In the genomic region with DNA sequence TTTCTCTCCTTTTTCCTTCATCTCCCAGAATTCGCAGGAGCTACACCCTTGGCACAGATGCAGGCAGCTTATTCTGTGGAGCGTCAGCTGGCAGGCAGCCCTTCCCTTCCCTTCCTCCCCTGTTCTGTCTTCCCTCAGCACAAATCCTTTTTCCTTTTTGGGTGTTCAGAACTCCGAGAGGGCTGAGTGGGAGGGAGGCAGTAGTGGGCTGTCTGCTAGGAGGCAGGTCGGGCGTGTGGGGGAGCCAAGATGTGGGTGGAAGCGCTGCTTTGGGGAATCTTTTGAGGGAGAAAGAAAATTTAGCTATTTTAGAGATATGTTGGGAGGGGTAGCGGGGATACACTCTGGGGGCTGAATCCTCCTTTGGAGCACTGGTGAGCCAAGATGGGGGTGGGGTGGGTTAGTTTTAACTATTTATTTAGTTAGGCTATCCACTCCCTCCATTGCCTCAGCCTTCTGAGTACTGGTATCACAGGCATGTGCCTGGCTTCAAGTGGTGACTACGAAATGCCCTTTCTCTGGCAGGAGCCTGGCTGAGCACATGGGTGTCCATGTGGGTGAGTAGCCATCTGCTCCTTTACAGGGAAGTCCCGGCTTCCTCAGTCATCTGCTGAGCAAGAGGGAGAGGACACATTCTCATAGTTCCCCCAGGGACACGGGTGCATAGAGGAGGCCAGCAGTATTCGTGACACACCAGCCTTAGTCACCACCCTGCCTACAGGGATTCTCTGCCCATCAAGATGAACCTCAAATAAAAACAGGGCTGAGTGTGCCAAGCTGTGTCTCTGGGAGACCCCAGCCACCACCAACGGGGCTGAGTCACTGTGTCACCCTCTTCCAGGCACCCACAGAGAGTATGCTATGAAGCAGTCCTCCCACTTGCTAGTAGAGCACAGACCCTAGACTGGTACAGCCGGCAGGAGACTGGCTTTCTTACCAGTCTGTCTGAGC, we compare ENCODE assay signal across 8 mouse cellular contexts. TPM values are rescaled to one million over a fixed set of nuclear protein-coding genes. Genes with fewer than 3 reads are reported as not detected.
DNase-seq lines count a peak whose midpoint lies in the region; ATAC-seq and TF ChIP-seq lines count a peak whose summit lies in the region.

No protein-coding gene starts in this region.

- H3K4me3 ChIP-seq in gastrocnemius, adult 2 months: peak overlapping the region; percentile 25
- H3K4me3 ChIP-seq in hindbrain, embryonic 16.5 days (ENCODE audit: low read length): no peak overlapping the region

- 0 out of 2 replicates have a peak, but pooled peaks have one; percentile 58 for ATAC-seq in hindbrain, embryonic 16.5 days

- H3K27me3 ChIP-seq in hindbrain, embryonic 16.5 days (replicated peaks; ENCODE audit: control insufficient read depth, insufficient read depth, low read length): no peaks in the 10 kb centered on the region

- TF ChIP-seq CTCF in gastrocnemius, adult 2 months (IDR thresholded peaks at IDR 0.05): no peak

- 53% methylated on average over 13 of the region's 13 CpGs for whole genome bisulfite sequencing in hindbrain, embryonic 16.5 days

- intact Hi-C loops in gastrocnemius, adult 2 months (cut with DNase I): no loop called here
- intact Hi-C loops in left cerebral cortex, postnatal 14 days (cut with DNase I): loop anchor here (1.0 kb wide), 1 partner anchor 14 kb away; no protein-coding TSS in a partner anchor

- H3K27ac ChIP-seq in gastrocnemius, adult 2 months: peak overlapping the region; percentile 77
- peak overlapping the region; percentile 26; the same call in 1 of the 2 replicates for H3K27ac ChIP-seq in hindbrain, embryonic 16.5 days (ENCODE audit: low read depth, low read length)

- H3K4me2 ChIP-seq in hindbrain, embryonic 16.5 days (ENCODE audit: low read length): peak overlapping the region; percentile 13; the same call in 1 of the 2 replicates

- peak; percentile 82 for DNase-seq in adrenal gland, adult (ENCODE audit: inconsistent age in 2 of 2, low spot score in 1 of 2)
- DNase-seq in adrenal gland, postnatal 4 days (ENCODE audit: low spot score in 2 of 2): no peak
- DNase-seq in adrenal gland, postnatal 25 days: peak; percentile 61
- DNase-seq in gastrocnemius, adult 2 months: peak; percentile 80
- peak; percentile 91 to 95 for DNase-seq in left cerebral cortex, postnatal 14 days (ENCODE audit: low spot score in 2 of 2)
- peak; percentile 93 to 96 for DNase-seq in right cerebral cortex, postnatal 10 days (ENCODE audit: low spot score in 2 of 2)
- DNase-seq in thymus, adult 18-20 months: no peak

- no peak overlapping the region for H3K9ac ChIP-seq in hindbrain, embryonic 16.5 days (ENCODE audit: low read depth, low read length)

- no peaks in the 10 kb centered on the region for H3K36me3 ChIP-seq in hindbrain, embryonic 16.5 days (ENCODE audit: control insufficient read depth, insufficient read depth, low read length)

- peaks cover 3% of the 10 kb centered on the region for H3K4me1 ChIP-seq in hindbrain, embryonic 16.5 days (ENCODE audit: control insufficient read depth, insufficient read depth, low read depth, low read length)

- H3K9me3 ChIP-seq in hindbrain, embryonic 16.5 days (ENCODE audit: control insufficient read depth, low read length): no peaks in the 10 kb centered on the region

RNA-seq across cellular contexts. Expression of a gene that starts 22.3 kb away (rescaled TPM):
- 10 to 100 TPM in 1 of 2 experiments, 1 to 10 TPM in 1; 9.9 to 10.4 TPM for total RNA-seq in adrenal gland, postnatal 4 days (2021)
- 5.9 and 8.9 TPM in 2 replicates for total RNA-seq in adrenal gland, postnatal 25 days (2021)
- total RNA-seq in gastrocnemius, adult 2 months (2021): 10 to 100 TPM in 1 of 2 experiments, 1 to 10 TPM in 1; 6.7 to 13.1 TPM
- 7.6 and 7.7 TPM in 2 replicates for polyA plus RNA-seq in hindbrain, embryonic 16.5 days (2015; fragmentation: Nextera tagmentation; extraction: Ambion mirVana)
- total RNA-seq in left cerebral cortex, postnatal 14 days (2021): 10 to 100 TPM; 23.2 to 39.8 TPM

RNA-seq across cellular contexts. Expression of a gene that starts 45.1 kb away (rescaled TPM):
- 10 to 100 TPM; 29.1 to 32.7 TPM for total RNA-seq in adrenal gland, postnatal 4 days (2021)
- total RNA-seq in adrenal gland, postnatal 25 days (2021): 28.0 TPM in 2 replicates
- total RNA-seq in gastrocnemius, adult 2 months (2021): 10 to 100 TPM; 13.8 to 15.1 TPM
- 25.6 and 28.5 TPM in 2 replicates for polyA plus RNA-seq in hindbrain, embryonic 16.5 days (2015; fragmentation: Nextera tagmentation; extraction: Ambion mirVana)
- total RNA-seq in left cerebral cortex, postnatal 14 days (2021): 10 to 100 TPM; 34.6 to 34.9 TPM

Comparison
In these comparisons a context has a peak if more than half of its experiments do, and no peak if none do; other contexts are left out.
1. DNase-seq: peak in adrenal gland, adult (2 of 2), adrenal gland, postnatal 25 days (single experiment), gastrocnemius, adult 2 months (single experiment), left cerebral cortex, postnatal 14 days (2 of 2) and right cerebral cortex, postnatal 10 days (2 of 2); none in adrenal gland, postnatal 4 days (0 of 2) and thymus, adult 18-20 months (0 of 2).